Mouse (Mus musculus) forebrain, embryonic 16.5 days (tissue): Measurements from ENCODE around the gene Ppp2r1a. TPM values are rescaled to one million over a fixed set of nuclear protein-coding genes. Genes with fewer than 3 reads are reported as not detected.

ENCODE experiments used
- ATAC-seq: fragments of 200-750 bp; cut with Nextera tagmentation; 2 replicates; pipeline ENCODE4 v1.8.0; 2017; ENCODE audit warnings: mild to moderate bottlenecking, moderate library complexity
- H3K27ac ChIP-seq: fragments of 300-500 bp; sonication (generic); 2 replicates; pipeline ENCODE4 v1.5.1; 2014; ENCODE audit warnings: low read length, control low read depth
- H3K27me3 ChIP-seq: fragments of 300-500 bp; sonication (generic); replicated peaks from 2 replicates; pipeline ENCODE4 v1.6.1; 2014; ENCODE audit warnings: low read length; ENCODE audit not compliant: control insufficient read depth, insufficient read depth
- H3K36me3 ChIP-seq: fragments of 300-500 bp; sonication (generic); 2 replicates; pipeline ENCODE4 v1.6.1; 2014; ENCODE audit not compliant: control insufficient read depth, insufficient read depth
- H3K4me1 ChIP-seq: fragments of 300-500 bp; sonication (generic); replicated peaks from 2 replicates; pipeline ENCODE4 v1.6.1; 2014; ENCODE audit warnings: low read length; ENCODE audit not compliant: control insufficient read depth, insufficient read depth
- H3K4me2 ChIP-seq: fragments of 300-500 bp; sonication (generic); 2 replicates; pipeline ENCODE4 v1.6.1; 2014; ENCODE audit warnings: mild to moderate bottlenecking, low read length, control low read depth
- H3K4me3 ChIP-seq: fragments of 300-500 bp; sonication (generic); replicated peaks from 2 replicates; pipeline ENCODE4 v1.5.1; 2014; ENCODE audit warnings: mild to moderate bottlenecking, low read length, control low read depth
- H3K9ac ChIP-seq: fragments of 300-500 bp; sonication (generic); replicated peaks from 2 replicates; pipeline ENCODE4 v1.6.1; 2014; ENCODE audit warnings: low read depth, low read length, control low read depth
- H3K9me3 ChIP-seq: fragments of 300-500 bp; sonication (generic); 2 replicates; pipeline ENCODE4 v1.6.1; 2016; ENCODE audit warnings: low read length; ENCODE audit not compliant: control insufficient read depth
- WGBS: fragments of 180-500 bp; shearing (Covaris S2); extraction: QIAGEN DNeasy Blood & Tissue Kit; methylation state at CpG from one replicate; pipeline ENCODE4 v1.1.7; 2014; 5-methylcytosine and 5-hydroxymethylcytosine counted together
- polyA plus RNA-seq: library from polyadenylated mRNA; unstranded; fragments of >200 nt; fragmentation: Nextera tagmentation; extraction: Ambion mirVana; gene quantifications from 2 replicates; pipeline ENCODE4 v1.2.1, GENCODE M21; 2015

Ppp2r1a gene
- 651 and 692 TPM in 2 replicates for polyA plus RNA-seq

GRCm38 (mm10) chr17:20944985-20945891, at the start of gene Ppp2r1a:
Ppp2r1a (plus strand) TSS chr17:20945311.
- no peaks in the 10 kb centered on the region for H3K27me3 ChIP-seq
- peak; percentile 98 for ATAC-seq

GRCm38 (mm10) chr17:20904991-20905390, 40.1 kb upstream of the Ppp2r1a start, which contains the start of gene Vmn1r231:
Vmn1r231 (minus strand) TSS chr17:20905091.
- Histone ChIP-seq H3K4me3 (no peak within 1 kb of the TSS), H3K27me3 (no peaks in the 10 kb centered on the region), H3K4me1 (no peaks in the 10 kb centered on the region), H3K27ac (no peak within 1 kb of the TSS), H3K9me3 (no peaks in the 10 kb centered on the region), H3K9ac (no peak within 1 kb of the TSS), H3K4me2 (no peak within 1 kb of the TSS), H3K36me3 (no peaks in the 10 kb centered on the region)
- no peak for ATAC-seq
- 73% methylated on average over 2 of the region's 2 CpGs for WGBS

More at GRCm38 (mm10) chr17:20944985-20945891, at the start of gene Ppp2r1a:
- Histone ChIP-seq H3K27ac (peak within 1 kb of the TSS; percentile 99), H3K36me3 (no peaks in the 10 kb centered on the region), H3K4me2 (peak within 1 kb of the TSS; percentile 83), H3K4me1 (peaks cover 34% of the 10 kb centered on the region), H3K4me3 (peak within 1 kb of the TSS; percentile 69), H3K9ac (peak within 1 kb of the TSS; percentile 93), H3K9me3 (no peaks in the 10 kb centered on the region)
- under 1% methylated on average over 69 of the region's 69 CpGs for WGBS

GRCm38 (mm10) chr17:20919614-20920013, 25.5 kb upstream of the Ppp2r1a start, which contains the start of gene Vmn1r232:
Vmn1r232 (minus strand) TSS chr17:20919714.
- no peaks in the 10 kb centered on the region for H3K36me3 ChIP-seq
- no peak for ATAC-seq
- no peak within 1 kb of the TSS for H3K27ac ChIP-seq
- H3K9ac ChIP-seq: no peak within 1 kb of the TSS
- H3K4me1 ChIP-seq: no peaks in the 10 kb centered on the region
- H3K4me3 ChIP-seq: no peak within 1 kb of the TSS
- H3K27me3 ChIP-seq: no peaks in the 10 kb centered on the region
- H3K9me3 ChIP-seq: no peaks in the 10 kb centered on the region
- H3K4me2 ChIP-seq: no peak within 1 kb of the TSS
- WGBS: 53% methylated on average over 1 of the region's 1 CpGs

GRCm38 (mm10) chr17:20944226-20944625, 885 bp upstream of the Ppp2r1a start:
- WGBS: 43% methylated on average over 3 of the region's 3 CpGs
- no peak for ATAC-seq
- Histone ChIP-seq H3K36me3 (no peaks in the 10 kb centered on the region), H3K9ac (peak overlapping the region; percentile 69), H3K27ac (peak overlapping the region; percentile 96), H3K4me3 (peak overlapping the region; percentile 68), H3K4me2 (peak overlapping the region; percentile 71), H3K4me1 (peaks cover 32% of the 10 kb centered on the region), H3K9me3 (no peaks in the 10 kb centered on the region), H3K27me3 (no peaks in the 10 kb centered on the region)

GRCm38 (mm10) chr17:20946026-20946565, 985 bp downstream of the Ppp2r1a start:
- H3K4me1 ChIP-seq: peaks cover 34% of the 10 kb centered on the region
- WGBS: under 1% methylated on average over 13 of the region's 13 CpGs
- no peaks in the 10 kb centered on the region for H3K27me3 ChIP-seq
- H3K9ac ChIP-seq: peak overlapping the region; percentile 93
- peak overlapping the region; percentile 69 for H3K4me3 ChIP-seq
- H3K4me2 ChIP-seq: peak overlapping the region; percentile 83
- H3K36me3 ChIP-seq: no peaks in the 10 kb centered on the region
- no peak for ATAC-seq
- peak overlapping the region; percentile 99 for H3K27ac ChIP-seq
- H3K9me3 ChIP-seq: no peaks in the 10 kb centered on the region

GRCm38 (mm10) chr17:20946636-20947035, 1.5 kb downstream of the Ppp2r1a start:
- H3K4me3 ChIP-seq: peak overlapping the region; percentile 69
- no peak for ATAC-seq
- no peaks in the 10 kb centered on the region for H3K9me3 ChIP-seq
- H3K36me3 ChIP-seq: peaks cover under 1% of the 10 kb centered on the region; the same call in 1 of the 2 replicates
- H3K9ac ChIP-seq: peak overlapping the region; percentile 93
- H3K4me1 ChIP-seq: peaks cover 34% of the 10 kb centered on the region
- no peak overlapping the region for H3K27ac ChIP-seq
- H3K4me2 ChIP-seq: peak overlapping the region; percentile 83
- no peaks in the 10 kb centered on the region for H3K27me3 ChIP-seq

- Histone ChIP-seq H3K9me3 (no peaks in the 10 kb centered on the region), H3K4me1 (no peaks in the 10 kb centered on the region), H3K4me3 (no peak overlapping the region), H3K27ac (no peak overlapping the region), H3K4me2 (no peak overlapping the region), H3K27me3 (no peaks in the 10 kb centered on the region), H3K9ac (no peak overlapping the region), H3K36me3 (peaks cover 89% of the 10 kb centered on the region)
- WGBS: 95% methylated on average over 5 of the region's 5 CpGs
- no peak for ATAC-seq
These were observed 15.3 kb downstream of the Ppp2r1a start for GRCm38 (mm10) chr17:20960386-20960785.

GRCm38 (mm10) chr17:20965421-20965820, 20.3 kb downstream of the Ppp2r1a start:
- Histone ChIP-seq H3K9me3 (no peaks in the 10 kb centered on the region), H3K4me3 (no peak overlapping the region), H3K4me2 (no peak overlapping the region), H3K27me3 (no peaks in the 10 kb centered on the region), H3K27ac (no peak overlapping the region), H3K9ac (no peak overlapping the region), H3K4me1 (no peaks in the 10 kb centered on the region), H3K36me3 (peaks cover 69% of the 10 kb centered on the region)
- 86% methylated on average over 4 of the region's 4 CpGs for WGBS
- ATAC-seq: no peak

GRCm38 (mm10) chr17:20966681-20967080, 21.6 kb downstream of the Ppp2r1a start:
- no peak overlapping the region for H3K4me3 ChIP-seq
- no peaks in the 10 kb centered on the region for H3K27me3 ChIP-seq
- H3K9me3 ChIP-seq: no peaks in the 10 kb centered on the region
- H3K27ac ChIP-seq: no peak overlapping the region
- H3K36me3 ChIP-seq: peaks cover 56% of the 10 kb centered on the region
- no peak for ATAC-seq
- no peak overlapping the region for H3K4me2 ChIP-seq
- no peaks in the 10 kb centered on the region for H3K4me1 ChIP-seq
- no peak overlapping the region for H3K9ac ChIP-seq
